Mouse (Mus musculus): ENCODE results near the gene Zfp217. TPM values are rescaled to one million over a fixed set of nuclear protein-coding genes. Genes with fewer than 3 reads are reported as not detected.

Gene Zfp217
- polyA plus RNA-seq, 1 experiment from 2014 or later, result 4.0 TPM

DNA sequence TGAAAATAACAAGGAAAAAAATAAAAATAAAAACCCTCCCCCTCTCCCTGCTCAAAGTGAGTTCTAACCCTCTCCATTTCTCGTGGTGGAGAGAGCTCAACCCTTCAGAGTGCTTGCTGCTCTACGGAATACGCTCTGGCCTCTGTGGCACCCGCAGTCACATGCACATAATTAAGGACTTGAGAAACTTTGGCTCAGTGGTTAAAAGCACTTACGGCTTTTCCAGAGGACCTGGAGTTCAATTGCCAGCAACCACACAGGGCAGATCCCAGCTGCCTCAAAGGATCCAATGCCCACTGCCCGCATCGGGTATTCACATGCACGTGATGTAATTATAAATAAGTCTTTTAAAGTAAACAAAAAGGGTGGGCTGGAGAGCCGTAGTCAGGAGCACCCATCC is 41.9 kb downstream of the Zfp217 start:
- no peaks in the 10 kb centered on the region for H3K9me3 ChIP-seq (replicated peaks; ENCODE audit: low read length)
- peaks cover 26% of the 10 kb centered on the region for H3K36me3 ChIP-seq (ENCODE audit: insufficient read depth, low read length)
- H3K27me3 ChIP-seq (ENCODE audit: insufficient read depth, low read length), result no peaks in the 10 kb centered on the region
- H3K9ac ChIP-seq (ENCODE audit: low read depth, low read length), result no peak overlapping the region
- H3K4me2 ChIP-seq (ENCODE audit: low read length), result no peak overlapping the region
- no peak overlapping the region for H3K4me3 ChIP-seq (replicated peaks; ENCODE audit: low read depth, low read length)
- 69% methylated on average over 9 of the region's 9 CpGs for WGBS
- no peak overlapping the region for H3K27ac ChIP-seq
- TF ChIP-seq CTCF (IDR thresholded peaks at IDR 0.05; ENCODE audit: low read depth), result no peak
- ATAC-seq (replicated peaks; ENCODE audit: low FRiP score, low read depth) (no peak), DNase-seq (ENCODE audit: low spot score) (no peak)
- H3K4me1 ChIP-seq (replicated peaks; ENCODE audit: insufficient read depth, low read length), result no peaks in the 10 kb centered on the region

DNA sequence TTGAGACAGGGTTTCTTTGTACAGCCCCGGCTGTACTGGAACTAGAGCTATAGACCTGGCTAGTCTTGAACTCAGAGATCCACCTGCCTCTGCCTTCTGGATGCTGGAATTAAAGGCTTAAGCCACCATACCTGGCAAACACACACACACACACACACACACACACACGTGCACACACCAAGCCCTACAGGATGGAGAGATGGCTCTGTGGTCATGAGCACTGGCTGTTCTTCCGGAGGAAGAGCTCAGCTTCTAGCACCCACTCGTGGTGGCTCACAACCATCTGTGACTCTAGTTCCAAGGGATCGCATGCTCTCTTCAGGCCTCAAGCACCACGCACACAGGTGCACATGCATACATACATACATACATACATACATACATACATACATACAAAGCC is 43.5 kb downstream of the Zfp217 start:
- DNase-seq (ENCODE audit: low spot score) (no peak), ATAC-seq (replicated peaks; ENCODE audit: low FRiP score, low read depth) (no peak)
- H3K4me3 ChIP-seq (replicated peaks; ENCODE audit: low read depth, low read length), result no peak overlapping the region
- peaks cover 16% of the 10 kb centered on the region for H3K36me3 ChIP-seq (ENCODE audit: insufficient read depth, low read length)
- H3K4me1 ChIP-seq (replicated peaks; ENCODE audit: insufficient read depth, low read length), result no peaks in the 10 kb centered on the region
- H3K27ac ChIP-seq, result no peak overlapping the region
- no peaks in the 10 kb centered on the region for H3K9me3 ChIP-seq (replicated peaks; ENCODE audit: low read length)
- H3K27me3 ChIP-seq (ENCODE audit: insufficient read depth, low read length), result no peaks in the 10 kb centered on the region
- WGBS, result 90% methylated on average over 6 of the region's 6 CpGs
- no peak for TF ChIP-seq CTCF (IDR thresholded peaks at IDR 0.05; ENCODE audit: low read depth)
- H3K9ac ChIP-seq (ENCODE audit: low read depth, low read length), result no peak overlapping the region
- H3K4me2 ChIP-seq (ENCODE audit: low read length), result no peak overlapping the region

DNA sequence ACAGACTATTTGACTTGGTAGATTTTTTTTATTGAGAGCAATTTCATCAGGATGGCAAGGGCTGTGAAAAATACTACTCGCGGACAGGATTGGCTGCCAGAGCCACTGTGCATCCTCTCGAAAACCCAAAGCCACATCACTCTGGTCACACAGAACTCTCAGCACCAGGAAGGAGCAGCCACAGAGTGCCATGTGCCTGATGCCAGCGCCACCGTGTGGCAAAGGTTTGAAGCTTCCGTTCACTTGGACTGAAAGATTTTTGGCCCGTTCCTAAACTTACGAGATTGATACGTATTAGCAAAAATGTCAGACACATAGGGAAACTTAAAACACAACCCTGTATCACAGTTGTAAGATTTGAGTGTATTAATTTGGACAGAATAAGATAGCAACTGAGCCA is 44.1 kb downstream of the Zfp217 start:
- ATAC-seq (replicated peaks; ENCODE audit: low FRiP score, low read depth) (no peak), DNase-seq (ENCODE audit: low spot score) (peak; percentile 72)
- Histone ChIP-seq H3K4me3 (replicated peaks; ENCODE audit: low read depth, low read length) (no peak overlapping the region), H3K27ac (no peak overlapping the region), H3K4me2 (ENCODE audit: low read length) (no peak overlapping the region), H3K4me1 (replicated peaks; ENCODE audit: insufficient read depth, low read length) (no peaks in the 10 kb centered on the region), H3K9ac (ENCODE audit: low read depth, low read length) (no peak overlapping the region), H3K27me3 (ENCODE audit: insufficient read depth, low read length) (no peaks in the 10 kb centered on the region), H3K9me3 (replicated peaks; ENCODE audit: low read length) (no peaks in the 10 kb centered on the region), H3K36me3 (ENCODE audit: insufficient read depth, low read length) (peaks cover 16% of the 10 kb centered on the region)
- WGBS, result 50% methylated on average over 9 of the region's 9 CpGs
- peak; percentile 86 for TF ChIP-seq CTCF (IDR thresholded peaks at IDR 0.05; ENCODE audit: low read depth)

DNA sequence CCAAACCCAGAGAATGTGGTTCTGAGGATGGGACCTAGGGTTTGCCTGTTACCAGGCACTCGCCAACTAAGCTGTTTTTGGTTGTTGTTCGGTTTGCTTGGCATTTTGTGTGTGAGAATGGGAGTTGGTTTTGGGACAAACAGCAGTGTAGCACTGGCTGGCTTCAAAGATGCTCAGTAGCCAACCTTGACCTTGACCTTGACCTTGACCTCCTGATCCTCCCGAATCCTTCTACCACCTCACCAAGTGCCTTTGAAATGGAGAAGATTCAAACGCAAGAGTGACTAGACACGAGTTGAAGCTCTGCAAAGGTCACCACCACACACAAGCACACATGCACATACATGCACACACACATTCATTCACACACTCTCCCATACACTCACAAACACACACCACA is 44.6 kb downstream of the Zfp217 start:
- Histone ChIP-seq H3K4me2 (ENCODE audit: low read length) (no peak overlapping the region), H3K27me3 (ENCODE audit: insufficient read depth, low read length) (no peaks in the 10 kb centered on the region), H3K9me3 (replicated peaks; ENCODE audit: low read length) (no peaks in the 10 kb centered on the region), H3K27ac (no peak overlapping the region), H3K36me3 (ENCODE audit: insufficient read depth, low read length) (peaks cover 16% of the 10 kb centered on the region), H3K9ac (ENCODE audit: low read depth, low read length) (no peak overlapping the region), H3K4me1 (replicated peaks; ENCODE audit: insufficient read depth, low read length) (no peaks in the 10 kb centered on the region), H3K4me3 (replicated peaks; ENCODE audit: low read depth, low read length) (no peak overlapping the region)
- WGBS, result 73% methylated on average over 5 of the region's 5 CpGs
- DNase-seq (ENCODE audit: low spot score) (no peak), ATAC-seq (replicated peaks; ENCODE audit: low FRiP score, low read depth) (no peak)
- TF ChIP-seq CTCF (IDR thresholded peaks at IDR 0.05; ENCODE audit: low read depth), result no peak

DNA sequence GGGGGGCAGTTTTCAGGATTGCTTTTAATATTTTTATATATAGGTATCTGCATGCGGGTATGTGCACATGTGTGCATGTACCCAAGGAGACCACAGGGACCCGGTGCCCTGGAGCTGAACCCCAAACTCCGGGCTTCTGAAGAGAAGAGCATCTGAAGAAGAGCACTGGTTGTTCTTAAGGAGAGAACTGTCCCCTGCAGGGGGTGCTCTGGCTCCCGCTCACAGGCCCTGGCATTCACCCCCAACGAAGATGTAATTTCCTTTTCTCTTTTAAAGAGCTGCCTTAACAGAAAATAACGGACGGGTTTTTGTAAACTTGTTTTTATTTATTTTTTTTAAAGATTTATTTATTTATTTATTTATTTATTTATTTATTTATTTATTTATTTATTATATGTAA is 46.0 kb downstream of the Zfp217 start:
- H3K36me3 ChIP-seq (ENCODE audit: insufficient read depth, low read length), result peaks cover 4% of the 10 kb centered on the region; the same call in 1 of the 2 replicates
- no peak overlapping the region for H3K9ac ChIP-seq (ENCODE audit: low read depth, low read length)
- ATAC-seq (replicated peaks; ENCODE audit: low FRiP score, low read depth), result no peak
- WGBS, result 69% methylated on average over 7 of the region's 7 CpGs
- peak; percentile 22 for DNase-seq (ENCODE audit: low spot score)
- H3K27me3 ChIP-seq (ENCODE audit: insufficient read depth, low read length), result no peaks in the 10 kb centered on the region
- no peak overlapping the region for H3K4me2 ChIP-seq (ENCODE audit: low read length)
- no peaks in the 10 kb centered on the region for H3K9me3 ChIP-seq (replicated peaks; ENCODE audit: low read length)
- H3K27ac ChIP-seq, result no peak overlapping the region
- TF ChIP-seq CTCF (IDR thresholded peaks at IDR 0.05; ENCODE audit: low read depth), result no peak
- H3K4me3 ChIP-seq (replicated peaks; ENCODE audit: low read depth, low read length), result no peak overlapping the region
- H3K4me1 ChIP-seq (replicated peaks; ENCODE audit: insufficient read depth, low read length), result no peaks in the 10 kb centered on the region

DNA sequence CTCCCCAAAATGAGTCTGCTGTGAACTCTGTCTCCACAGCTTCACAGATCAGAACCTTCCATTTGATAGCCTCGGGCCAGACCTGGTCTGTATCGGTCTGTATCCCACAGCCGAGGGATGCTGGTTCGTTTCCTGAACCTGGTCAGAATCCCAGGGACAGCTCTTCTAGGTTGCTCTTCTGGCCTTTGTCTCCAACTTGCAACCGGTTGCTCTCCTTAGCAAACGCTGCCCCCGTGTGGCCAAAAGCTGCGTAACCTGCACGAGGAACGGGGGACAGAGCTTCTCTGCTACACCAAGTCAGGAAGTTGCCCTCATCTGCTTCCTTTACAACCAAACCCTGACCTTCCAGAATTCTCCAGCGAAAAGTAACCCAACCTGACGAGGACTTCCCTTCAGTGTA is 46.8 kb downstream of the Zfp217 start:
- TF ChIP-seq CTCF (IDR thresholded peaks at IDR 0.05; ENCODE audit: low read depth), result peak; percentile 98
- H3K27ac ChIP-seq, result no peak overlapping the region
- H3K36me3 ChIP-seq (ENCODE audit: insufficient read depth, low read length), result peaks cover under 1% of the 10 kb centered on the region; the same call in 1 of the 2 replicates
- H3K27me3 ChIP-seq (ENCODE audit: insufficient read depth, low read length), result no peaks in the 10 kb centered on the region
- H3K4me2 ChIP-seq (ENCODE audit: low read length), result no peak overlapping the region
- DNase-seq (ENCODE audit: low spot score) (peak; percentile 93), ATAC-seq (replicated peaks; ENCODE audit: low FRiP score, low read depth) (0 out of 2 replicates have a peak, but pooled peaks have one; percentile 22)
- no peak overlapping the region for H3K4me3 ChIP-seq (replicated peaks; ENCODE audit: low read depth, low read length)
- 4% methylated on average over 12 of the region's 12 CpGs for WGBS
- H3K4me1 ChIP-seq (replicated peaks; ENCODE audit: insufficient read depth, low read length), result no peaks in the 10 kb centered on the region
- H3K9me3 ChIP-seq (replicated peaks; ENCODE audit: low read length), result no peaks in the 10 kb centered on the region
- H3K9ac ChIP-seq (ENCODE audit: low read depth, low read length), result no peak overlapping the region

DNA sequence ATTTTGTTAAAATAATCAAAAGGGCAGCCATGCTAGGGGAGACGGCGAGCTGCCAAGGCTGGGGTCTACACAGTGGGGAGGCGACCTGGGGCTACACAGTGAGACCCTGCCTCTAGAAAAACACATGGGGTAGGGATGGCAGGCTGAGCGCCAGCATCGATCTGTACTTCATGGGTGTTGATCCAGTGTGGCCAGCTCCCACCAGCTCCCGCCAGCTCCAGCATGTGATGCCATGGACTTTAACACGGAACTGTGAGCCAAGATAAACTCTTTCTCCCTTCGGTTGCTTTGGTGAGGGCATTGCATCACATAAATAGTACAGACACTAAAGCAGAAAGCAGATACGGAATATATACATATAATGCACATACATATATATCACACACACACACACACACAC is 53.0 kb downstream of the Zfp217 start:
- H3K36me3 ChIP-seq (ENCODE audit: insufficient read depth, low read length), result no peaks in the 10 kb centered on the region
- ATAC-seq (replicated peaks; ENCODE audit: low FRiP score, low read depth) (no peak), DNase-seq (ENCODE audit: low spot score) (no peak)
- WGBS, result 89% methylated on average over 9 of the region's 9 CpGs
- no peaks in the 10 kb centered on the region for H3K9me3 ChIP-seq (replicated peaks; ENCODE audit: low read length)
- no peak overlapping the region for H3K4me2 ChIP-seq (ENCODE audit: low read length)
- TF ChIP-seq CTCF (IDR thresholded peaks at IDR 0.05; ENCODE audit: low read depth), result no peak
- no peaks in the 10 kb centered on the region for H3K4me1 ChIP-seq (replicated peaks; ENCODE audit: insufficient read depth, low read length)
- no peak overlapping the region for H3K27ac ChIP-seq
- H3K27me3 ChIP-seq (ENCODE audit: insufficient read depth, low read length), result no peaks in the 10 kb centered on the region
- H3K9ac ChIP-seq (ENCODE audit: low read depth, low read length), result no peak overlapping the region
- H3K4me3 ChIP-seq (replicated peaks; ENCODE audit: low read depth, low read length), result no peak overlapping the region

All from kidney, postnatal 0 days (tissue).